Mouse (Mus musculus): Measurements from ENCODE around the gene Usp50. TPM values are rescaled to one million over a fixed set of nuclear protein-coding genes. Genes with fewer than 3 reads are reported as not detected.

Gene Usp50
- polyA plus RNA-seq, 1 experiment from 2014 or later = 2.4 TPM

GRCm38 (mm10) chr2:126776416-126776815 lies 6.9 kb downstream of the Usp50 start:
- Histone ChIP-seq H3K36me3 (replicated peaks) (no peaks in the 10 kb centered on the region), H3K4me1 (no peaks in the 10 kb centered on the region), H3K27ac (no peak overlapping the region), H3K9me3 (no peaks in the 10 kb centered on the region), H3K27me3 (ENCODE audit: poor library complexity, severe bottlenecking) (no peaks in the 10 kb centered on the region), H3K4me3 (no peak overlapping the region)
- no peak for DNase-seq (ENCODE audit: extremely low spot score, low spot score)
- 73% methylated on average over 1 of the region's 1 CpGs for WGBS

DNA sequence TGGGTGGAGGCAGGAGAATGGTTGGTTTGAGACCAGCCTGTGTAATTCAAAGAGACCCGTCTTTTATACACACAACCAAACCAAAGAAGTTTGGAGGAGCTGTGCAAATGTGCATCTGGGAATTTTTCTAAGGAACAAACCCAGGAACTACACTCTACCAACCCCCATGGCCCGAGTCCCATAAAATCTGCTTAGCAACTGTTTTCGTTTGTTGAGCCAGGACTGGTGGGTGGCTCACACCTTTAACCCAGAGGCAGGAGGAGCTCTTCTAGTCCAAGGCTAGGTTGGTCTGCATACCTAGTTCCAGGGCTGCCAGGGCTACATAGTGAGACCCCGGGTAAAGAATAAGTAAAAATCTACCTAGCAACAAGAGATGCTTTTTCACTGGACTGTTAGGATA lies 7.3 kb downstream of the Usp50 start:
- WGBS = 85% methylated on average over 4 of the region's 4 CpGs
- Histone ChIP-seq H3K27ac (no peak overlapping the region), H3K9me3 (no peaks in the 10 kb centered on the region), H3K36me3 (replicated peaks) (no peaks in the 10 kb centered on the region), H3K27me3 (ENCODE audit: poor library complexity, severe bottlenecking) (no peaks in the 10 kb centered on the region), H3K4me1 (no peaks in the 10 kb centered on the region), H3K4me3 (no peak overlapping the region)
- DNase-seq (ENCODE audit: extremely low spot score, low spot score) = no peak

GRCm38 (mm10) chr2:126772217-126772616 lies 11.1 kb downstream of the Usp50 start:
- Histone ChIP-seq H3K9me3 (no peaks in the 10 kb centered on the region), H3K4me1 (no peaks in the 10 kb centered on the region), H3K36me3 (replicated peaks) (no peaks in the 10 kb centered on the region), H3K27me3 (ENCODE audit: poor library complexity, severe bottlenecking) (no peaks in the 10 kb centered on the region), H3K4me3 (no peak overlapping the region), H3K27ac (no peak overlapping the region)
- 96% methylated on average over 5 of the region's 5 CpGs for WGBS
- no peak for DNase-seq (ENCODE audit: extremely low spot score, low spot score)

GRCm38 (mm10) chr2:126769431-126770181 lies 13.7 kb downstream of the Usp50 start:
- H3K4me3 ChIP-seq = no peak overlapping the region
- no peak overlapping the region for H3K27ac ChIP-seq
- DNase-seq (ENCODE audit: extremely low spot score, low spot score) = no peak
- 77% methylated on average over 19 of the region's 19 CpGs for WGBS
- no peaks in the 10 kb centered on the region for H3K9me3 ChIP-seq
- H3K36me3 ChIP-seq (replicated peaks) = peaks cover 2% of the 10 kb centered on the region
- peaks cover 9% of the 10 kb centered on the region for H3K4me1 ChIP-seq
- no peaks in the 10 kb centered on the region for H3K27me3 ChIP-seq (ENCODE audit: poor library complexity, severe bottlenecking)

DNA sequence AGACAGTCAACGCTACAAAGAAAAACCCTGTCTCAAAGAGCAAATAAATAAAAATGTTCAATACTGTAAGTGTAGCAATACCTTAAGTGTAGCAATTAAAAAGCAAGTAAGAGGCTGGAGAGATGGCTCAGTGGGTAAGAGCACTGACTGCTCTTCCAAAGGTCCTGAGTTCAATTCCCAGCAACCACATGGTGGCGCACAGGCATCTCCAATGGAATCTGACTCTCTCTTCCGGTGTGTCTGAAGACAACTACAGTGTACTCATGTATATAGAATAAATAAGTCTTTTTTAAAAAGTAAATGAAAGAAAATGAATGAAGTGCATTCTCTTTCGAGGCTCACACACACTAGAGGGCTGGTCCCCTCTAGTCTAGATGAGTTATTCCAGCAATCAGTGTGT lies 15.1 kb downstream of the Usp50 start:
- H3K9me3 ChIP-seq = no peaks in the 10 kb centered on the region
- peaks cover 9% of the 10 kb centered on the region for H3K4me1 ChIP-seq
- no peak for DNase-seq (ENCODE audit: extremely low spot score, low spot score)
- peaks cover 14% of the 10 kb centered on the region for H3K36me3 ChIP-seq (replicated peaks)
- H3K27me3 ChIP-seq (ENCODE audit: poor library complexity, severe bottlenecking) = no peaks in the 10 kb centered on the region
- 81% methylated on average over 4 of the region's 4 CpGs for WGBS
- H3K4me3 ChIP-seq = no peak overlapping the region
- no peak overlapping the region for H3K27ac ChIP-seq

GRCm38 (mm10) chr2:126767599-126767998 lies 15.7 kb downstream of the Usp50 start:
- Histone ChIP-seq H3K27ac (no peak overlapping the region), H3K36me3 (replicated peaks) (peaks cover 20% of the 10 kb centered on the region), H3K4me1 (peaks cover 9% of the 10 kb centered on the region), H3K9me3 (no peaks in the 10 kb centered on the region), H3K27me3 (ENCODE audit: poor library complexity, severe bottlenecking) (no peaks in the 10 kb centered on the region), H3K4me3 (no peak overlapping the region)
- no peak for DNase-seq (ENCODE audit: extremely low spot score, low spot score)
- 97% methylated on average over 3 of the region's 3 CpGs for WGBS

GRCm38 (mm10) chr2:126765867-126766582 lies 17.2 kb downstream of the Usp50 start:
- Histone ChIP-seq H3K27ac (no peak overlapping the region), H3K4me3 (no peak overlapping the region), H3K4me1 (peaks cover 9% of the 10 kb centered on the region), H3K27me3 (ENCODE audit: poor library complexity, severe bottlenecking) (no peaks in the 10 kb centered on the region), H3K36me3 (replicated peaks) (peaks cover 36% of the 10 kb centered on the region), H3K9me3 (no peaks in the 10 kb centered on the region)
- WGBS = 59% methylated on average over 11 of the region's 11 CpGs
- no peak for DNase-seq (ENCODE audit: extremely low spot score, low spot score)

- Histone ChIP-seq H3K4me3 (no peak overlapping the region), H3K9me3 (no peaks in the 10 kb centered on the region), H3K27me3 (ENCODE audit: poor library complexity, severe bottlenecking) (no peaks in the 10 kb centered on the region), H3K27ac (no peak overlapping the region), H3K36me3 (replicated peaks) (peaks cover 98% of the 10 kb centered on the region), H3K4me1 (no peaks in the 10 kb centered on the region)
- 94% methylated on average over 7 of the region's 7 CpGs for WGBS
- DNase-seq (ENCODE audit: extremely low spot score, low spot score) = no peak
Observed at GRCm38 (mm10) chr2:126759351-126759750, 23.9 kb downstream of the Usp50 start.

- 97% methylated on average over 6 of the region's 6 CpGs for WGBS
- DNase-seq (ENCODE audit: extremely low spot score, low spot score) = no peak
Observed at GRCm38 (mm10) chr2:126755664-126756063, 27.6 kb downstream of the Usp50 start.

GRCm38 (mm10) chr2:126743389-126743788 lies 39.9 kb downstream of the Usp50 start:
- no peak overlapping the region for H3K4me3 ChIP-seq
- no peaks in the 10 kb centered on the region for H3K9me3 ChIP-seq
- H3K36me3 ChIP-seq (replicated peaks) = peaks cover 93% of the 10 kb centered on the region
- no peak for DNase-seq (ENCODE audit: extremely low spot score, low spot score)
- H3K4me1 ChIP-seq = no peaks in the 10 kb centered on the region
- H3K27ac ChIP-seq = no peak overlapping the region
- WGBS = 91% methylated on average over 5 of the region's 5 CpGs
- no peaks in the 10 kb centered on the region for H3K27me3 ChIP-seq (ENCODE audit: poor library complexity, severe bottlenecking)

More at GRCm38 (mm10) chr2:126755664-126756063, 27.6 kb downstream of the Usp50 start:
- Histone ChIP-seq H3K9me3 (no peaks in the 10 kb centered on the region), H3K27me3 (ENCODE audit: poor library complexity, severe bottlenecking) (no peaks in the 10 kb centered on the region), H3K4me3 (no peak overlapping the region), H3K4me1 (no peaks in the 10 kb centered on the region), H3K27ac (no peak overlapping the region), H3K36me3 (replicated peaks) (peaks cover 96% of the 10 kb centered on the region)

GRCm38 (mm10) chr2:126740314-126740713 lies 43.0 kb downstream of the Usp50 start:
- Histone ChIP-seq H3K27ac (no peak overlapping the region), H3K9me3 (no peaks in the 10 kb centered on the region), H3K4me1 (no peaks in the 10 kb centered on the region), H3K36me3 (replicated peaks) (peaks cover 88% of the 10 kb centered on the region), H3K27me3 (ENCODE audit: poor library complexity, severe bottlenecking) (no peaks in the 10 kb centered on the region), H3K4me3 (no peak overlapping the region)
- WGBS = 96% methylated on average over 2 of the region's 2 CpGs
- DNase-seq (ENCODE audit: extremely low spot score, low spot score) = no peak

DNA sequence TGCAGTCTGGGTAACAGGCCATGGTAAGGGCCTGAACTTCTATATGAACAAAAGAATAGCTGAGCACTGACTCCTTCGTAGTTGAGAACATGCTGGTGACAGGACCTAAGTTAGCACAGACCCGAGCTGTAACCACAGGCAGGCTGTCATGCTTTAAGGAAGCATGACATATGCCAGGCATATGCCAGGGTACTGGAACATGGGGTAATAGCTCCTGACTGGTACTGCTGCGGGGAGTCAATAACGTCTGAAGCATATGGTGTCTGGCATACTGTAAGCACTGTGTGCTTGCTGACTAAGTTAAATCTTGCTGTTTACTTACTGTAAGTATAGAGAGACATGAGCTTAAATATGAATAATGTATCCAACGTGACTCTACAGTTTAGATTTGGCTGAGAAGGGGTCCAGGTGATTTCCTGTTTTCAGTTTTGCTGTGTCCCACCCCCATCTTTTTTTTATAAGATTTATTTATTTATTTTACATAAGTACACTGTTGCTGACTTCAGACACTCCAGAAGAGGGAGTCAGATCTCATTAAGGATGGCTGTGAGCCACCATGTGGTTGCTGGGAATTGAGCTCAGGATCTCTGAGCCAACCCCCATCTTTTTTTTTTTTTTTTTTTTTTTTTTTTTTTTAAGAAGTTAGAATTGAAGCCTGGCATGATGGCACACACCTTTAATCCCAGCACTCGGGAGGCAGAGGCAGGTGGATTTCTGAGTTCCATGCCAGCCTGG lies 47.8 kb downstream of the Usp50 start:
- DNase-seq (ENCODE audit: extremely low spot score, low spot score) = no peak
- no peaks in the 10 kb centered on the region for H3K27me3 ChIP-seq (ENCODE audit: poor library complexity, severe bottlenecking)
- H3K9me3 ChIP-seq = no peaks in the 10 kb centered on the region
- H3K4me3 ChIP-seq = no peak overlapping the region
- no peaks in the 10 kb centered on the region for H3K4me1 ChIP-seq
- no peak overlapping the region for H3K27ac ChIP-seq
- peaks cover 85% of the 10 kb centered on the region for H3K36me3 ChIP-seq (replicated peaks)
- WGBS = 93% methylated on average over 6 of the region's 6 CpGs

- 95% methylated on average over 2 of the region's 2 CpGs for WGBS
- peaks cover 83% of the 10 kb centered on the region for H3K36me3 ChIP-seq (replicated peaks)
- no peaks in the 10 kb centered on the region for H3K4me1 ChIP-seq
- no peak for DNase-seq (ENCODE audit: extremely low spot score, low spot score)
- no peaks in the 10 kb centered on the region for H3K9me3 ChIP-seq
- H3K4me3 ChIP-seq = no peak overlapping the region
- H3K27ac ChIP-seq = no peak overlapping the region
- H3K27me3 ChIP-seq (ENCODE audit: poor library complexity, severe bottlenecking) = no peaks in the 10 kb centered on the region
Observed at GRCm38 (mm10) chr2:126730502-126730901, 52.8 kb downstream of the Usp50 start.

Measured in forebrain, embryonic 10.5 days (tissue).